Mouse (Mus musculus) yolk sac, embryonic 10.5 days (tissue): ENCODE results near the gene Ezh1.
A peak's percentile ranks its signal among the peaks of the same experiment; 100 is the strongest.

Experiments used
- DNase-seq: peaks from one replicate; pipeline ENCODE4 v3.0.0-alpha.2; 2017; ENCODE audit warnings: low spot score

The Ezh1 gene

DNA sequence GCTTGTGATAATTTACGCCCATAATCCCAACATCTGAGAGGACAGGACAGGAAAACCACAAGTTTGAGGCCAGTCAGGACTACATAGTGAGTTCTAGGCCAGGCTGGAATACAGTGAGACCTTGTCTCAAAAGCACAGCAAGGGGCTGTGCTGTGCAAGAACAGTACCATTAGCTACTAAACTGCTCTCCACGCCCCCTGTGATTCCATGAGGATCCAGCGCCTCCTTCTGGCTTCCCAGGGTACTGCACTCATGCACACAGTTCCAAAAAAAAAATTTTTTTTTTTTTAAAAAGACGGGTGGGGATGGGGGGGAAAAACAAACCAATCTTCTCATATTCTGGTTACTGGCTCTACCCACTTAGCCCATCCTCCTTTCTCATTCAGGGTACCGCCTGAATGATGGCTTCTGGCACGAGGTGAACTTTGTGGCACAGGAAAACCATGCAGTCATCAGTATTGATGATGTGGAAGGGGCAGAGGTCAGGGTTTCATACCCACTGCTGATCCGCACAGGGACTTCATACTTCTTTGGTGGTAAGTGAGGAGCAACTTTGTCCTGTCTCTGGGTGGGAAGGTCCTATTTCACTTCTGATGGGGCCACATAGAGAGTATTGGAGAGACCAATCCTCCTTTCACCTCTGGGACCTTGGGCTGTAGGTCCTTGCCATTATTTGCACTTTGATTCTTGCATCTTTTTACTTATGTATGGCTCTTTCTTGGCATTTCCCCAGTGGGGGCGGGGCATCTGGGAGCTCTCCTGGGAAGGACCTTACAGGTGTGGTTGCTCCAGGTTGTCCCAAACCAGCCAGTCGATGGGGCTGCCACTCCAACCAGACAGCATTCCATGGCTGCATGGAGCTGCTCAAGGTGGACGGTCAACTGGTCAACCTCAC lies 45.2 kb downstream of the Ezh1 start:
- DNase-seq = peak; percentile 51

DNA sequence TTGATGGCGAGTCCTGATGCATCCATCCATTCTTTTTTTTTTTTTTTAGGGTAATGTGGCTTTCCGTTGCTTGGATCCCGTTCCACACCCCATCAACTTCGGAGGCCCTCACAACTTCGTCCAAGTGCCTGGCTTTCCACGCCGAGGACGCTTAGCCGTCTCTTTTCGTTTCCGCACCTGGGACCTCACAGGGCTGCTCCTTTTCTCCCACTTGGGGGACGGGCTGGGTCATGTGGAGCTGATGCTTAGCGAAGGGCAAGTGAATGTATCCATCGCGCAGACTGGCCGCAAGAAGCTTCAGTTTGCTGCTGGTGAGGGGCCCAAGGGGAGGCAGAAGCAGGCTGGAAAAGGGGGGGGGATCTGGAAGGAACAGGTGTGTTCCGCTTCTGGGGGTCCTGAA lies 46.0 kb downstream of the Ezh1 start:
- no peak for DNase-seq

DNA sequence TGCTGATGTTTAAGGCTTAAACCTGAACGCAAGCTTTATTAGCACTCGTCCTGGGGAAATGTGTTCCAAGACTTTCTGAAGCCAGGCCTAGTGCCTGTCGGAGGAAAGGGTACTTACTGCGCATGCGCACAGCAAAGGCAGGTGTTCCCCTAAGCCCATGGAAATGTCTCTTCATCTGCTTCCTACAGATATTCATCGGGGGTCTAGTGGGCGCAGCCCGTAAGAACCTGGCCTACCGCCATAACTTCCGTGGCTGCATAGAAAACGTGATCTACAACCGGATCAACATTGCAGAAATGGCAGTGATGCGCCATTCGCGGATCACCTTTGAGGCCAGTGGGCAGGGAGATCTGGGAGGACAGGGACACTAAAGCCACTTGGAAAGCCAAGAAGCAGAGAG lies 47.0 kb downstream of the Ezh1 start:
- no peak for DNase-seq

DNA sequence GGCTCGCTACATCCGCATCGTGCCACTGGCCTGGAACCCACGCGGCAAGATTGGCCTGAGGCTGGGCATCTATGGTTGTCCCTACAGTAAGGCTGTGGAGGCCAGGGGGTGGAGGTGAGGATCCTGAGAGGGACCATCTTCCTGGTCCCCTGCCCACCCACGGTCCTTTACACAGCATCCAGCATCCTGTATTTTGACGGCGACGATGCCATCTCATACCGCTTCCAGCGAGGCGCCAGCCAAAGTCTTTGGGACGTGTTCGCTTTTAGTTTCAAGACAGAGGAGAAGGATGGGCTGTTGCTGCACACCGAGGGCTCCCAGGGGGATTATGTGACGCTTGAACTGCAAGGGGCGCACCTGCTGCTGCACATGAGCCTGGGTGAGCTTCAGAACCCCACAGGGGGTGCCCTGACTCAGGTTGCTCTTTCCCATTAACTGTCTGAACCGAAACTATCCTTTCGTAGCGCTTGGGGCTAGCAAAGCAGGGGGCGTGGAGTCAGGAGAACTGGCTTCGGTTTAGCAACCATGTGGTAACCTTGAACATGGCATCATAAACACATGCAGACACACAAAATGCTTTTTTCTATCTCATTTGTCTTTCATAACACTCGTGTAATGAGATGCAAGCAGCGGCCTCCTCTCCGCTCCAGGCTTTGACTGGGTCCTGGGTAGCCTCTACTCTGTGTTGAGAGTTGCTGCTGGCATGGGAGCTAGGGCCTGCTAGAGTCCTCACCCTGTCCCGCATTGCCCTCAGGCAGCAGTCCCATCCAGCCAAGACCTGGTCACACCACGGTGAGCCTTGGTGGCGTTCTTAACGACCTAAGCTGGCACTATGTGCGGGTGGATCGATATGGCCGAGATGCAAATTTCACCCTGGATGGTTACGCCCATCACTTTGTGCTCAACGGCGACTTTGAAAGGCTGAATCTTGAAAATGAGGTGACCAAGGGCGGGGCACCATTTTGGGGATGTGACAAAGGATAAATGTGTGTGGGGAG lies 47.9 kb downstream of the Ezh1 start:
- no peak for DNase-seq

DNA sequence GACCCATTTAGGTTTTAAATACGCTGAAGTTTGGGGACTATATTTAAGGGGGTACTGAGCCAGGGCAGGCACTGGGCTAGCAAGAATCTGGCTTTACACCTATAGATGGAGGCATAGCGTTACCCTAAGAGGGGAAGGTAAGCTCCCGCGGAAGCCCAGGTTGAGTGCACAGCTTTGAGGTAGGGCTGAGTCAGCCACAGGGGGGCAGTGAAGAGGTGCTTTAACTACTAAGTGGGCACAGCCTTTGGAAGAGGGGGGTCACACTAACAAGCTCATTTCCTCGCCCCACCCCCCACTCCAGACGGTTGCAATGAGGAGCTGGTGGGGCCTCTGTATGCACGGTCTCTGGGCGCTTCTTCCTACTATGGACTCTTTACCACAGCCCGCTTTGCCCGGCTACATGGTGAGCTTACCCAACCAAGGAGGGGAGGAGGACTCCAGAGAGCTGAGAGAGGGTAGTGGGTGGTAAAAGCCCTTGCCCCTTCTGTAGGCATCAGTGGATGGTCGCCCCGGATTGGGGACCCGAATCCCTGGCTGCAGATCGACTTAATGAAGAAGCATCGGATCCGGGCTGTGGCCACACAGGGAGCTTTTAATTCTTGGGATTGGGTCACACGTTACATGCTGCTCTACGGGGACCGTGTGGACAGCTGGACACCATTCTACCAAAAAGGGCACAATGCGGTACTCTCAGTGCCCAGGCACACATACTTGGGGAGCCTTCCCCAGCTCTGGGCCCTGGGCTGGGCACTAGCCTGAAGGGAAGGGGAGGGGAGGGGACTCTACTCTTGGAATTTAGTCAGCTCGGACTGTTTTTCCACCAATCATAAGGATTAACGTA lies 49.1 kb downstream of the Ezh1 start:
- DNase-seq = peak; percentile 12

DNA sequence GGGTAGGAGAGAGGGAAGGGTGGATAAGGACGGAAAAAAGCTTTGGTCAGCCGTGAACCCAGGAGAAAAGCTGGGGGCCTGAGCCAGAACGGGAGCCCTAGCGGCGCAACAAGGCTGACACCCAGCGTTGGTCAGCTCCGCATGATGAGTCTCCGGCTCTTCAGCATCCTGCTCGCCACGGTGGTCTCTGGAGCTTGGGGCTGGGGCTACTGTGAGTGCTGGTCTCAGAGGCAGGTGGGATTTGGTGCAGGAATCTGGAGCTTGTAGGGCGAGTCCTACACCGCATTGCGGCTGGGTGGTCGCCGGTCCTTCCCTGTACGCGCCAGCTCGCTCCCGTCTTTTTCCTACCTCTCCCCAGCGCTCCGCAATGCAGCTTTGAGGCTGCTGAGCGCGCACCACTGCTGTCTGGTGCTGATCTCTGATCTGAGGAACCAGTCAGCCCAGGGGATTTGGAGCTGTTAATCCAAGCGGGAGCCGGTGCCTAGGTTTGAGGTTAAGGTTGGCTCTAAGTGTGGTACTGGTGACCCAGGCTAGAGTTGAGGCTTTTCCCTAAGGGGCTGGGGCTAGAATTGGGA lies 50.1 kb downstream of the Ezh1 start:
- peak; percentile 24 for DNase-seq

DNA sequence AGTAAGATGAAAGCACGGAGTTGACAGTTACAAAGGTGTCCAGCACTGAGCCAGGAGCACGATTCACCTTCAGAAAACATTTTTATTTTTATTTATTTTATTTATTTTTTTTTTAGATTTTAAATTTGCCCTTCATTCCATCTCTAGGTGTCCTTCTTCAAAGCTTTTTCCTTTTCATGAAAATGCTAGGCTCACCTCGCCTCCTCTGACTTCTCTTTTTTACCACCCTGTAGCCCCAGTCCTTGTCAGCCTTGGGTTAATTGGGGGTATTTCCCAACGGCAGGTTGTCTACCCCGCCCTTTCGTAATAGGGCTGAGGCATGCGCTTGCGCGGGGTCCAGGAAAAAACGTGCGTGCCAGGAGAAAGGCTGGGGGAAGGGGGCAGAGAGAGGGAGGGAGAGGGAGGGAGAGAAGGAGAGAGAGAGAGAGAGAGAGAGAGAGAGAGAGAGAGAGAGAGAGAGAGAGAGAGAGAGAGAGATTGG lies 50.6 kb downstream of the Ezh1 start:
- no peak for DNase-seq

DNA sequence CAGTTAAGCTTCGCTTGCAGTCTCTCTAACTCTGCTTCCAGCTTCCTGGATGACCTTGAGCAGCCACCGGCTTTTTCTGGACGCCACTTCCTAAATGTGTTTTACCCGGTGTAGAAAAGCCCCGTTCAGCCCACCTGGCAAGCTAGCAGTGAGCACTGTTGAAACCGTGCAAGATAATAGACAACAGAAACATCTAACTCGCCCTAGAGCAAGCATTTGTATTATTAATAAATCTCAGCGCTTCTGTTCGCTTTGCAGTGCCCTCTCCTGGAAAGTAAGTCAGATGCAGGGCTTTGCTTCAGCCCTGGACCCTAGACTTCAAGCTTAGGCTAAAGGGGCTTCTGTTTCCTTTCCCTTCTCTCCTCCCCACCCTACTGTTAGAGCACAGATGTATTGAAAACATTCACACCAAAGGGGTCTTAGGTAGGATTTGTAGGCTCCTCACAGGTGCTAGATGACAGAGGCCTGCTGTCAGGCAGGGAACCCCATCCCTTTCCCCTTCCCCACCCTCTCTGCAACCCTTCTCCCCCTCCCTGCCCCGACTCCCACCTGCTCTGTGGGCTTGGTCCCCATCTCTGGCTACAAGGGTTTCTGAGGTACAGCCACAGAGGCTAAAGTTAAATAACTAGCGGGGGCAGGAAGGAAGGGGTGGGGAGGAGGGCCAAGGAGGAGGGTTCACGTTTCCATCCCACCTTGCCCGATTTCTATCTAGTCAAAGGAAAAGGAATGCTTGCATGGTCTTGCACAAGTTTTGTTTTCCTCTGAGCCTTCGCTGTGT lies 51.2 kb downstream of the Ezh1 start, which contains the start of gene Ccr10:
Ccr10 (minus strand) TSS at position 593 of the 778 bp plus-strand sequence.
- DNase-seq = no peak

DNA sequence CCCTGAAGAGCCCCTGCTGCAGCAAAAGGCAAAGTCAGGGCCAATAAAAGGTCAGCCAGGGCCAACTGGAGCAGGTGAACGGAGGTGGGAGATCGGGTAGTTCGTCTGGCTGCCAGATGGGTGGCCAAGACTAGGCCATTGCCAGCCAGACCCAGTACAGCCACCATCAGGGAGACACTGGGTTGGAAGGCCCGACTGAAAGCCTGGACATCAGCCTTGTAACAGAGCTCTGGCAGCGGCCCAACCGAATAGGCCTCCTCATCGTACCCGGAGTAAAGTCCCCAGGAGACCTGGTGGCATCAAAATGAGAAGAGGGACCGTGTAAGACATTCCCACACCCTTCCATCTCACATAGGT lies 51.9 kb downstream of the Ezh1 start:
- no peak for DNase-seq

DNA sequence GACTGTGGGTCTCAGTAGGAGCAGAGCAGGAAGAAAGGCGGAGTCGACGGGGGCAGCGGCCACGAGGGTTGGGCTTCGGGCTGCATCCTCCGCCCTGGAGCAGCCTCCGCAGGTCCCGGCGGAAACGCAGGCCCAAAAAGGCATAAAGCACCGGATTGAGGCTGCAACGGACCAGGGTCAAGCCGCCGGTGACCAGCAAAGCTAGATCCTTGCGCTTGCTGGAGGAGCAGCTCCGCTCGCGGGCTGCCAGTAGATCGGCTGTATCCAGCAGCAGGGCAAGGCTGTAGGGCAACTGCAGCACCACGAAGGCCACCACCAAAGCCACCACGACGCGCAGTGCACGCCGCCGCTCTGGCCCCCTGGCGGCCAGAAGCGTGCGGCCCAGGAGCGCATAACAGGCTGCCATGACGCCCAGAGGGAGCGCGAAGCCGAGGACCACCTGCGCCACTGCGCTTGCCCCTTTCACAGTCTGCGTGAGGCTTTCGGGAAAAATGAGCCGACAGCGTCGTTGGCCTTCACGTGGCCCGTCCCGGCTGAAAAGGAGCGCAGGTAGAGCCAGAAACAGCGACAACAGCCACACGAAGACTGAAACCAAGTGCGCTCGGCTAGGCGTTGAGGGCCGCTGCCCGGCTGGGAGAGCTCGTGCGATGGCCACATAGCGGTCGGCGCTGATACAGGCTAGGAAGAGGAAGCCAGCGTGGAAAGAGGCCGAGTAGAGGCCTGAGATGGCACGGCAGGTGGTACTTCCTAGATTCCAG lies 52.5 kb downstream of the Ezh1 start:
- peak; percentile 79 for DNase-seq

DNA sequence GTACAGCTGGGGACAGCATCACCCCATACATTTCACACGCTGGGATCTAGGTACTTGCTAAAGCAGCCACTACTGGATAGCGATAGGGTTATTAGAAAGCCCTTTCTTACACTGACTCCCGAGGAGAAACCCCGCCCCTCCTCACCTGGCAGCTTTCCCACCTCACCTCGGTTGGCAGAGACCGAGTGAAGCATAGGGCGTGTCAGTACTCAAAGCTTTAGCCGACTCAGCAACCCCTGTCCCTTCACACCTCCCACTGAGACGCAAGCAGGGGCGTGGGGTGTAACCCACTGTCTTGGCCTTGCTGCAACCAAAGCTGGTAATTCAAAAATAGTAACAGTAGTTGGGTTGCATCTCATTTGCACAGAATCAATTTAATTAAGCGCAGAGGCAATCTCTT lies 53.2 kb downstream of the Ezh1 start:
- DNase-seq = no peak

DNA sequence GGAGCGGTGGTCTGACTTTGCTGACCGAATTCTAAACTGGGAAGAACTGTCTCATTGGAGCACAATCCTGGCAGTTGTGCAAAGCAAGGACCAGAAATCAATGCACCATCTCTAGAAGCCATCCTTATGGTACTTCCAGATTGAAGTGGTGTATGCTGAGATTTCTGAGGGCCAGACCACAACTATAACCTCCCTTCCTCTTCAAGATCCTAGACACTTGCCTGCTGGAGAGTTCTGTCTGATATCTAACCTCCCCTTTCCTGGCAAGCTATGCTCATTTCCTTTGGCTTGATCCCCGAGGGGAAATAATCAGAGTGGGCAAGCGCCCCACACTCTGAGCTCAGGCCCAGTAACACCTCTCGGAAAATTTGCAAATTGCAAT lies 53.8 kb downstream of the Ezh1 start:
- no peak for DNase-seq

DNA sequence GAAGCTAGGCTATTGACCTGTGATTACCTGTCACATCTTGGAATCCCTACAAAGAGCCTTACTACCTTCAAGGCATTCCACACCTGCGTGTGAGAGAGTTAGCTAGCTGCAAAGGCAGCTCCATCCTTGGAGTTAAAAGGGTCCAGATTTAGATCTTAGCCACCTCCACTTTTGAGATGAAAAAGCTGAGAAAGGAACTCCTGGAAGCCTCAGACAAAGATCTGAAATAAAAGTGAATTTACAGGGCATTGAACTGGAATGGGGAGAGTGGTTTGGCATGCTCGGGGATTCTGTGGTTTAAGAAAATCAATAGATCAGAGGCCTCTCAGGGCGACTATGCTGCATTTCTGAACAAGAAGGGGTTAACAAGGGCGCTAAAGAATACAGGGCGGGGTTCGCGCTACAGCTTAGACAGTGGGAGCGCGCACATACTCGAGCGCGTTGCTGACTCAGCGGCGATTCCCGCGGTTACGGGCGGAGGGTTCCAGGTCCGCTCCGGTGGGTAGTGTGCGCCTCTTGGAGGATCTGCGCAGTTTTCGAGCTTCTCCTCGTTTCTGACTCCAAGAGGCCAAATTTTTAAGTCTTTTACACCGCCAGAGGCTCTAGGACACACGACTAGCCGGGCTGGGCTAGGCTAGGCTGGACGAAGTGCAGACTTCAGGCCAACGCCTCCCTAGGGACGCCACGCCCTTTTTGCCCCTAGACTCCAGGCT lies 54.4 kb downstream of the Ezh1 start:
- DNase-seq = peak; percentile 87

DNA sequence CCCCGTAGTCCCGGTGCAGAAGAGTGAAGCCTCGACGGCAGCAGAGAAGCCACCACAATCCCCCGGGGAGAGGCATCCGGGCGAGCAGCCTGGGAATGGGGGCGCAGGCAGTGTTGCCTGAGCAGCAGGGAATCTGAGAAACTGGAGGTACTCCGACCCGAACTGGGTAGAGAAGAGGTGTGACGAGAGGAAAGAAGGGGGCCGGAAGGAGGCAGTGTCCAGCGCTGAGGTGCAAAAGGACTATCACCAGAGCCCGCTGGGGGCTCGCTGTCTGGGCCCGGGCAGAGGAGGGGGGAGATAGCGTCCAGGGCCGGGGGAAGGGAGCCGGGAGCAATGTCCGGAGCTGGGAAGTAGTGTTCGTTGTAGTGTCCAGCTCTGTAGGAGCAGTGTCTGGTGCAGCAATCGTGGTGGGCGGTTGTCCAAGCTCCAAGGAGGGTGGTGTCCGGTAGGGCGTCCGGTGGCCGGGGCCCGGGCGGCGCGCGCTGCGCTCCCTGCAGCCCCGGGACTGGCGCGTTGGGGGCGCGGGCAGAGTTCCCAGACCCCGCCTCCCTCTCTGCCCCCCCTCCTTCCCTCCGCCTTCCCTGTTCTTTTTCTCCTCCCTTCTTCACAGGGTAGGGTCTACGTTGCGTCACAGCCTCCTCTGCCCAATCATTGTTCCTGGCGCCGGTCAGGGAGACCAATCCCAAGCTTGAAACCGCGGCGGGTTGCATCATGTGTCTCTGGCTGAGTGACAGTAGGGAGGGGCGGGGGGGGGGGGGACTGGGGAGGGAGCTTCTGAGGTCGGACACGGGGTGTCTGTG lies 55.3 kb downstream of the Ezh1 start, which contains the start of gene Plekhh3:
Plekhh3 (minus strand) TSS at position 541 of the 800 bp plus-strand sequence.
- peak; percentile 99 for DNase-seq

DNA sequence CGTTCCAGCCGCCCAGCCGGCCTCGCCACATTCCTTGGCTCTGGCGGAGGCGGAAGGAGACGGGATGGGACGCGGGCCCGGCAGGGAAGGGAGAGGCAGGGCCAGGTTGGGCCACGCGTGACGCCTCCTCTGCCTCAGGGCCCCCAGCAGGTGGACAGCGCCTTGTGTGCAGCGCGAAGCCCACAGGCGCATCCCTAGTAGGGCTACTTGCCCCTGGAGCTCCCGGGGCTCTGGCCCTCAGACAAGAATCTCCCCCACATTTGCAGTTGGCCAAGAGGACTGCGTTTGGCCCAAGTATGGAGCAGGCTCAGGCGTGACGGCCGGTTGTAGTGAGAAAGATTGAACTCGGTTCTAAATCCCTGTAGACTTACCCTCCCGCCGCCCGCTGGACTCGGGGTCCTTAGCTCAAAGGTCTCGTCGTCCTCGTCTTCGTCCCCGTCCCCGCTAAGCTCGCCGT lies 55.9 kb downstream of the Ezh1 start, which contains the start of gene Cntnap1:
Cntnap1 (plus strand) TSS at position 170 of the 457 bp plus-strand sequence.
- DNase-seq = peak; percentile 36

DNA sequence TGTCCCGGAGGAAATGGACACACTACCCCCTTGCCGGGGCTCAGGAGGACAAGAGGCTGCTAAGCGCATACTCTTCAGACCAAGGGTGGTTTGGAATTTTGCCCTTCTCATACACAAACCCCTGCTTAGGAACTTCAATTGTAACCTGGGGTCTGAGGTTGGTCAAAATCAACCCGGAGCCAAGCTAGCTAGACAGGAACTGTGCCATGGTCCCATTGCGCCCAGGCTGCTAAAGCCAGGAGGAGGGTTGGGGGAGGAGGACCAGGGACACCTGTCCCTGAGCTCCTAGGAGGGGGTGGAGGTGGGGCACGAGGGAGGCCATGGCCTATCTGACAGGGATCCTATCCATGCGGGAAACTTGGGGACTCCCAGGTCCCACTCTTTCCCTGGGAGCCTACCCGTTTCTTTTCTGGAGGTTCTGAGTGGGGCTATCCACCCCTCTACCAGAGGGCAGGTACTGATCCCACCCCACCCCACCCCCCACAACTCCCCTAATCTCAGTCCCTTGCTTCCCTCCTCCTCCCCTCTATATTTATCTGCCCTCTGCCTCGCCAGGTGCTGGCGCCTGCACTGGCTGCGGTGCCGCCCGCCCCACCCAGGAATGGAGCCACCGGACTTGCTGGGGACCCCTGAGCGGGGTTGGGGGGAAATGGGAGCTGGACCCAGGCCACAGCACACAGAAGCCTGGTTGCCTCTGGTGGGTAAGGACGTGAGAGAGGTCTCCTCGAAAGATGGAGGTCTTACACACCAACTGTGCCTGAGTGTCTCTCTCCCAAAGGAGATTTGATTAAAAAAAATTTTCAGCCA lies 56.8 kb downstream of the Ezh1 start:
- DNase-seq = no peak
